17 mouse cellular contexts compared by ENCODE assay signal in the genomic region with DNA sequence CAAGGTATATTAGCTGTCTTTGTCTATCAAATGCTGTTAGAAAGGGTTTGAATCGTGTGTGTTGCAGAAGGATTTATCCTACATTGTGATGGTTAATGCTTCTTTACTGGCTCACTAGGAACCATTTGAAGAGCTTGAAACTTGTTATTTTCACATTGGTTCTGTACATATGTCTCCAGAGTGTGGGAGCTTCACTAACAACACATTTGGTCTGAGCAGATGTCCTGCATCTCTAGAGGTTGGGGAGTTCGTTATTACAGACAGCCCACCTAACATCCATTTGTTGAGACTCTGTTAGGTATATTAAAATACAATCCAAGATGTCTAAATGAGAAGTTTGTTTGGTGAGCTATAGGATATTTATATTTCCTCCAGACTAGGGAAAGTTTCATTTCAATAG.
"Had no signal": no experiment of that assay in that cellular context is flagged by ENCODE, and none has a peak within 500 bp of the region (broad histone marks: within the 10 kb centered on the region; RNA-seq: fewer than 3 reads in every experiment).

No protein-coding gene starts in this region.

- H3K4me3 ChIP-seq: midbrain, embryonic 10.5 days; midbrain, embryonic 12.5 days; myocyte; neural tube, embryonic 13.5 days; neural tube, embryonic 15.5 days had no signal

- DNase-seq: lung, adult 18-20 months; lung, embryonic 14.5 days; lung, postnatal 10 days; lung, postnatal 4 days; midbrain, embryonic 14.5 days; retina, postnatal 1 day; right cerebral cortex, postnatal 14 days; right cerebral cortex, postnatal 4 days; spleen, adult 18-20 months; thymus, adult 2 months; thymus, postnatal 25 days; thymus, postnatal 4 days had no signal

- H3K27ac ChIP-seq: midbrain, embryonic 10.5 days; midbrain, embryonic 12.5 days; neural tube, embryonic 13.5 days; neural tube, embryonic 15.5 days had no signal
